Mouse (Mus musculus): ENCODE measurements around the gene Sfmbt1. TPM values are rescaled to one million over a fixed set of nuclear protein-coding genes. Genes with fewer than 3 reads are reported as not detected.

The Sfmbt1 gene
- total RNA-seq, 2 experiments from 2014 or later: 12.8 to 14.3 TPM

GRCm38 (mm10) chr14:30825476-30826131 is 111.0 kb downstream of the Sfmbt1 start, which contains the start of gene Tmem110:
TSS of gene Tmem110 (plus strand) at chr14:30825590.
- peak; percentile 88 to 90 for DNase-seq

- DNase-seq: no peak
Measured at GRCm38 (mm10) chr14:30826174-30827140, 111.8 kb downstream of the Sfmbt1 start.

DNA sequence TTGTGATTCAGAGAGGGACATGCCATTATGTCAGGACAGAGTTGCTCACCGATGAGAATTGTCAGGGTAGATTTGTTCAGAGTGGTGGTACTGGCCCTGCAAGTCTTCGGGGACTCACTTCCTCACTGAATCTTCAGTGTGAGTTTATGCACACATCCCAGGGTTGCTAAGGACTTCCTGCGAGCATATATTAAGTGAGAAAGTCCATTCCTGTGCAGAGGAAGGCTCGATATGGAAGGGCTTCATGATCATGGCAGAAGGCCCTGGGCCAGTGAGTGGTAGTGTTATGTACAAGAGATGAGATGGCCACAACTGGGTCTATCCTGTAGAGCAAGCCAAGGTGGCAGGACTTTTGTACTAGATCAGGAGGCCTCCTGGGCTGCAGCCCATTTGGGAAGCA is 112.8 kb downstream of the Sfmbt1 start:
- no peak for DNase-seq

GRCm38 (mm10) chr14:30828077-30828476 is 113.4 kb downstream of the Sfmbt1 start:
- DNase-seq: peak; percentile 46 to 78

GRCm38 (mm10) chr14:30828635-30829460 is 114.2 kb downstream of the Sfmbt1 start:
- DNase-seq: peak; percentile 78 to 89

- DNase-seq: peak in 1 of 2 experiments; percentile 27
Measured at GRCm38 (mm10) chr14:30837416-30837996, 122.9 kb downstream of the Sfmbt1 start.

GRCm38 (mm10) chr14:30843701-30844100 is 129.1 kb downstream of the Sfmbt1 start:
- DNase-seq: no peak

DNA sequence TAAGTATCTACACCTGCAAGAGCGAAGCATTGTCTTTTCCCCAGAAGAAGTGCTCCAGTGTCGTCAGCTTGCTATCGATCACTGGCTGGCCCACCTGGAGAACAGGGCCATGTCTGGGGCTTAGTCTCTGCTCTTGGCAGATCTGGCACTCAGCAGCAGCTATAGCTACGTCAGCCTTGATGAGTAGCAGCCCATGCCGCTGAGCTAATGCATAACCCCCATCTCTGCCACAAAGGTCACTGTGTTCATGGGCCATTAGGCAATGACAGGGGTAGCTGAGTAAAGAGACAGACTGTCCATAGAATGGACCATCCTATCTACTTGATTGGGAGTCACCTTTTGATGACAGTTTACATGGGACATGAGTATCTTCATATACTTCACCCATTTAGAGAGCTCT is 135.9 kb downstream of the Sfmbt1 start:
- DNase-seq: no peak

- no peak for DNase-seq
Measured at GRCm38 (mm10) chr14:30852325-30852724, 137.7 kb downstream of the Sfmbt1 start.

DNA sequence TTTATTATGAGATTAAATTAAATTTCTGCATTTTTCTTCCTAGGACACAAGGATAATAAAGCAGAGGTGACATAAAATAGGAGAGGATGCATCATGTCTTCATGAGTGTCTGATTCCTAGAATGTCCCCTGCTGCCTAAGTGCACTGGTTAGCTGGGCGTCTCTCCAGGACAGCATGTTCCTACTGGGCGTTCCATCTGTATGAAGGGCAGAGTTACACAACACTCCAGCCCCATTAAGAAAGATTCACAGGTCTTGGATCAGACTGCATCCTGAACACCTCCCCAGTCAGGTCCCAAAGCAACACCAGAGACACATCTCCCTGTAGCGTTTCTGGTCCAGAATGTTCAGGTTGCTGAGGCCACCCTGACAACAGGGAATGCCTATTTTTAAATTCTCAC is 140.7 kb downstream of the Sfmbt1 start:
- DNase-seq: peak in 1 of 2 experiments; percentile 66

DNA sequence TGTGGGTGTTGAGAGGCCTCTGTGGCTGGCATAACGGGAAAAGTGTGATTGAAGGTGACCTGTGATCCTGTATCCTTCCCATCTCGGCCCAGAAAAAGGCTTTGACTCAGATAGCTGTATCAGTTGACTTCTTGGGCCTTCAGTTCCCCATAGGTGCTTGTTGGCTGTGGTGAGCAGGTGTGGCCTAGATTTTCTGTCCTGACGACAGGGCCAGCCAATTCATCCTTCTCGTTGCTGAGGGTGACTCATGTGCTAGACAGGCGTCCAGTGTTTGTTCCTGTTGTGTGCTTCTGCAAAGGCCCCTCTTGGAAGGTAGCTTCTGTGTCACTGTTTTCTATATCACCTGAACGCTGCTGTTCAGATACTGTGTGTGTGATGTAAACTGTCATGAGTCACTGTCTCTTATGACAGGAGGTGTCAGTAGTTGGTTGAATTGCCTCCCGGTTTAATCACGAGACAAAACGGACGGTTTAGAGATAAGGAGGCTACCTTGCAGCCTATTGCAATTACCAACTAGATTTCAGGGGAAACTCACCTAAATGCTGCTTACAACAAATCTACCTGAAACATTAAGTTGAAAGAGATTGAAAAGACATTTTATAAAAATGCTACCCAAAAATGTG is 142.3 kb downstream of the Sfmbt1 start:
- DNase-seq: no peak

- DNase-seq: no peak
Measured at GRCm38 (mm10) chr14:30857990-30858389, 143.3 kb downstream of the Sfmbt1 start.

DNA sequence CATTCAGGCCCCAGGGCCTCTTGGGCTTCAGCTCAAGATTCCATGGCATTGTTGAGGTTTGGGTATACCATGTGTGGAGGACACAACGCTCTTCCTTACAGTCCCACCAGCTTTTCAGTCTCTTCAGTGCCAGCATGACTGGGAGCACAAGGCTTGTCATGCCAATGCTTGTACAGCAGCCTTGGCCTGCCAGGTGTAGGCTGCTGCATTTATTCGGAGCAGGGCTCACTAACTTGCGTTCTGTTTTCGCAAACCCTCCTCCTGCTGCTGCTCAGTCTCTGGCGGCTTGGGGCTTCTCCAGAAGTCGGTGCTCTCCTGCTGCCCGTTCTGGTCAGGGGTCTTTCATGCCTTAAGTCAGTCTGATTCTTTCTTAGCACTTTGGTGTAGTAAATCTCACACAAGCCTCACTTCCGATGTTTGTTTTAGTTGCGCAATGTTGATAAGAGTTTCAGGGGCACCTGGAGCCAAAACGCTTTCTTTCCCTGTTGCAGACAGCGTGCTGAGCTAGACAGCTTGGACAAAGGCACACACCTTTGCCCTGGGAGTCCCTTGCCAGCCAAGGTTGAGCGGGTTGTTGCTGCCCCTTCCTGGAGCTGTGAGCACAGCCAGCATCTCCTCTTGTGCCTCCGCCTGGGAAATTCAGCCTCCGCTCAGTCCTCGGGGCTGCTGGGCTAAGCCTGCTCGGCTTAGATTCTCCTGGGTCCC is 146.9 kb downstream of the Sfmbt1 start:
- no peak for DNase-seq

DNA sequence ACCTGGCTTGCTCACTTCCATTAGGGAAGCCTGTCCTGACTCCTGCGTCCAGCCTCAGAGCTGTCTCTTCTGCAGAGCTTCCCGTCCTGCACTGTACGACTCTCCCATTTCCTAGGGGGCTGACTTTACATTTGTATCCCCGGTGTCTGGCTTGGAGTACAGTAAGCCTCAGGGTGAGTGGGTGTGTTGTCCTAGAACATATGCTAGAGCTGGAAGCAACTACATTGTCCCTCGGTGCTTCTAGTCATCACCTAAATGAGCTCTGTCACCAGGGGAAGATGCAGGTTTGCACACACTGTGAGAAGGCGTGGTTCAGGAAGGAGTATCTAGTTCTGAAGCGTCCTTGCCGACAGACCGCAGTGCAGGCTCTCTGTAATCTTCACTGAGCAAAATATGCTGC is 147.7 kb downstream of the Sfmbt1 start:
- no peak for DNase-seq

GRCm38 (mm10) chr14:30865311-30865710 is 150.7 kb downstream of the Sfmbt1 start:
- no peak for DNase-seq

DNA sequence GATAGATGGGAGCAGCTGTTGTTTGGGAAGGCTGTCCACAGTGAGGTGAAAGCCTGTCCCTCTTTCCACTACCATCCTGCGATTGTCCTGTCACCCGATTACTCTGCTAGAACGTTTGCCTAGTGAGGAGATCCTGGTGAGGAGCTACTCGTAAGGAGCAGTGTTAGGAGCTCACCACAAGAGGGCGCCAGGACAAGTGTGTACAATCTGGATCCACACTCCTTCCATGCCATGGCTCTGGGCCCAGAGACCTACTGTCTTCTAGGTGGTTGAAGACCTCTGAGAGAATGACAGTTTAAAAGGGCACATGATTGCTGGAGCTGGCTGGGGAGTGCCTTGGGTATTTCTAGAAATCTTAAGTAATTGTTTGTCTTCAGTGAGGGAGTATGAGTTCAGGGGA is 152.4 kb downstream of the Sfmbt1 start:
- peak; percentile 83 to 91 for DNase-seq

DNA sequence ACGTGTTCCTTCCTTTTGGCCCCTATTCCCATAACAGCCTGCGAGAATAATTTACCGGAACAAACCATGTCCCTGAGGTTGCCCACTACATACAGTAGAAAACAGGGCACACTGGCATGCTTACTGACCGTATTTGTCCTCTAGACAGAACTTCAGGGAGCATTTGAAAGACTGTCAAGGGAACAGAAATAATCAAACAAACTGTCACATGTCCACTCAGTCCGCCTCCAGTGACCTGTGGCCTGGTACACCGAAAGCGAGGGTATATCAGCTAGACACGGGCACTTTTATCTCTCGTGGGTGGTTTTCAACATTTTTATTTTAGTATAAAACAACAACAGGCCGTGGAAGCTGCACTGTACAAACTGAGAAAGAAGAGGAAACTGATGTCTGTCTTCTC is 154.2 kb downstream of the Sfmbt1 start:
- DNase-seq: no peak

DNA sequence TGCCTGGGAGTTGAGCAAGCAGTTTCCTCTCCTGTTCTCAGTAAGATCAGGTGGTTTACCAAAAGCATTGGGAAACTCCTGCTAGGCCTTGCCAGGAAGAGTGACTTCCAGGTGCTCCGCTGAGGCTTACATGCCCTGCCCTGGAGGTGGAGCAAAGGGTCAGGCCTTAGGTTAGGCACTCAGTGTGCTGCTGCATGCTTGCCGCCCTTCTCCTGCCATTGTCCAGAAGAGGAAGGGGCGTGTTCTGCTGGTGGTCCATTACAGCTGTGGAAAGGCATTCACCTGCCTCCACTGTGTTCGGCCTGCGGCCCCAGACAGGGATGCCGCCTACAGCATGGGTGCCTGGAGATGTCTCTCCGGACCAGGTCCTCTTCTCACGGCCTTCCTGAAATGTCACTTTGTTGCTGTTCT is 154.7 kb downstream of the Sfmbt1 start:
- peak; percentile 67 to 88 for DNase-seq

DNA sequence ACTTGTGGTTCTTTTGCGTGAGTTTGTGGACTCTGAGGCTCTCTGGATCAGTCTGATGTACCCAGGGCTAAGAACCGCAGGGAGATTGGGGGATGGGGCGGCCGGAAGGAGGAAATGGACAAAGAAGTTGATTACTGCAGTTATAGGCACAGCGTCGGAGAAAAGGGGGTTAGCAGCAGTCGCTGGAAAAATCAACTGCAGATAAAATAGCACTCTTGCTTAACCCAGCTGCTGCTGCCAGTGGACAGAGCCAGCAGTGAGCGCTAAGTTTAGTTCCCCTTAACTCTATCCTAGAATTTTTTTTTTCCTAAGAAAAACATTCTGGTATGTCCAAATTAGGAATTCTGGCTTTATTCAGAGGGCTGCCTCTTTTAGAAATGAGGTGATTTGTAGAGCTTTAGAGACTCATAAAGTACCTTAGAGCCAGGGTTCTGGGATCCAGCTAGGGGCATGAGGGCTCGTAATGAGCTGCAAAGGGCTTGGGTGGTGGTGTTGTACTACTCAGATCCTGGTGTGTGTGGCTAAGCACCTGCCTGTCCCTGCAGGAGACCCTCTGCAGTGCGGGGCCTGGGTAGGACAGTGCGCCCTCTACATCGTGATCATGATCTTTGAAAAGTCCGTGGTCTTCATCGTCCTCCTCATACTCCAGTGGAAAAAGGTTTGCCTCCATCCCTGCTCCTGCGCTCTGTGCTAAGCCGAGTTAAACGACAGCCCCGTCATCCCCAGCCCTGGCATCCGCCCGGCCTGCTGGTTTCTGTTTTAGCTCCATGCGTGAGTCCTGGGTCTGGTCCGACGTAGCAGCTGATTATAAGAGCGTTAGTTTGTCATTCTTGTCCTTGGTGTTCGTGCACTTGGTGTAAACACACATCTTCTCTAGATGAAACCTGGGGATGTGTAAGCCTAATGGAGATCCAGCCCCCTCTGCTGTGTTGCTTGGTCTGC is 155.8 kb downstream of the Sfmbt1 start:
- DNase-seq: peak; percentile 75 to 78
